ENCODE assay signal across 8 mouse cellular contexts in genomic region chr19:4618183-4618582, GRCm38 (mm10). TPM values are rescaled to one million over a fixed set of nuclear protein-coding genes. Genes with fewer than 3 reads are reported as not detected.
A peak's percentile ranks its signal among the peaks of the same experiment; 100 is the strongest.
DNase-seq lines count a peak whose midpoint lies in the region; ATAC-seq and TF ChIP-seq lines count a peak whose summit lies in the region.

No protein-coding gene starts in this region.

- no peak overlapping the region for H3K4me2 ChIP-seq in forebrain, embryonic 11.5 days (ENCODE audit: low read depth, low read length, severe bottlenecking)
- H3K4me2 ChIP-seq in forebrain, embryonic 16.5 days (ENCODE audit: low read length), result no peak overlapping the region
- H3K4me2 ChIP-seq in liver, postnatal 0 days (ENCODE audit: low read depth, low read length), result no peak overlapping the region
- H3K4me2 ChIP-seq in liver, embryonic 12.5 days, result no peak overlapping the region
- H3K4me2 ChIP-seq in hindbrain, postnatal 0 days (ENCODE audit: low read depth, low read length), result no peak overlapping the region
- H3K4me2 ChIP-seq in neural tube, embryonic 15.5 days, result 0 out of 2 replicates have a peak overlapping the region, but pooled peaks have one; percentile 2
- no peak overlapping the region for H3K4me2 ChIP-seq in intestine, embryonic 16.5 days (ENCODE audit: low read depth, low read length)

- H3K27ac ChIP-seq in forebrain, embryonic 11.5 days (ENCODE audit: low read depth, low read length), result no peak overlapping the region
- H3K27ac ChIP-seq in forebrain, embryonic 16.5 days (ENCODE audit: low read length), result no peak overlapping the region
- no peak overlapping the region for H3K27ac ChIP-seq in liver, postnatal 0 days (ENCODE audit: low read depth)
- no peak overlapping the region for H3K27ac ChIP-seq in liver, embryonic 12.5 days
- no peak overlapping the region for H3K27ac ChIP-seq in hindbrain, postnatal 0 days
- no peak overlapping the region for H3K27ac ChIP-seq in neural tube, embryonic 15.5 days (replicated peaks)
- no peak overlapping the region for H3K27ac ChIP-seq in intestine, embryonic 16.5 days (ENCODE audit: low read length)

- ATAC-seq in forebrain, embryonic 11.5 days (replicated peaks; ENCODE audit: low FRiP score), result no peak
- ATAC-seq in forebrain, embryonic 16.5 days, result no peak
- no peak for ATAC-seq in liver, postnatal 0 days
- no peak for ATAC-seq in liver, embryonic 12.5 days
- no peak for ATAC-seq in hindbrain, postnatal 0 days
- no peak for ATAC-seq in neural tube, embryonic 15.5 days (ENCODE audit: low FRiP score)
- ATAC-seq in intestine, embryonic 16.5 days, result no peak

- H3K36me3 ChIP-seq in forebrain, embryonic 11.5 days (ENCODE audit: control insufficient read depth, insufficient read depth, low read length), result peaks cover 4% of the 10 kb centered on the region; the same call in 1 of the 2 replicates
- peaks cover 5% of the 10 kb centered on the region; the same call in 1 of the 2 replicates for H3K36me3 ChIP-seq in forebrain, embryonic 16.5 days (ENCODE audit: control insufficient read depth, insufficient read depth)
- peaks cover 50% of the 10 kb centered on the region for H3K36me3 ChIP-seq in liver, postnatal 0 days (replicated peaks; ENCODE audit: insufficient read depth, low read length)
- peaks cover 48% of the 10 kb centered on the region for H3K36me3 ChIP-seq in liver, embryonic 12.5 days
- peaks cover 17% of the 10 kb centered on the region for H3K36me3 ChIP-seq in hindbrain, postnatal 0 days (ENCODE audit: insufficient read depth, low read length)
- H3K36me3 ChIP-seq in neural tube, embryonic 15.5 days, result peaks cover 32% of the 10 kb centered on the region
- H3K36me3 ChIP-seq in intestine, embryonic 16.5 days (ENCODE audit: control insufficient read depth, insufficient read depth, low read length), result peaks cover 8% of the 10 kb centered on the region

- WGBS in forebrain, embryonic 11.5 days, result 36% methylated on average over 18 of the region's 18 CpGs
- 24% methylated on average over 18 of the region's 18 CpGs for WGBS in forebrain, embryonic 16.5 days
- 37% methylated on average over 18 of the region's 18 CpGs for WGBS in liver, postnatal 0 days (ENCODE audit: insufficient replicate concordance)
- 37% methylated on average over 18 of the region's 18 CpGs for WGBS in liver, embryonic 12.5 days (ENCODE audit: insufficient replicate concordance)
- 34% methylated on average over 18 of the region's 18 CpGs for WGBS in hindbrain, postnatal 0 days
- 40% methylated on average over 18 of the region's 18 CpGs for WGBS in neural tube, embryonic 15.5 days
- 37% methylated on average over 18 of the region's 18 CpGs for WGBS in intestine, embryonic 16.5 days

- no peaks in the 10 kb centered on the region for H3K27me3 ChIP-seq in forebrain, embryonic 11.5 days (ENCODE audit: control insufficient read depth, insufficient read depth, low read length)
- H3K27me3 ChIP-seq in forebrain, embryonic 16.5 days (replicated peaks; ENCODE audit: control insufficient read depth, insufficient read depth, low read length), result no peaks in the 10 kb centered on the region
- no peaks in the 10 kb centered on the region for H3K27me3 ChIP-seq in liver, postnatal 0 days (ENCODE audit: insufficient read depth, low read length)
- peaks cover 49% of the 10 kb centered on the region for H3K27me3 ChIP-seq in liver, embryonic 12.5 days (replicated peaks)
- no peaks in the 10 kb centered on the region for H3K27me3 ChIP-seq in hindbrain, postnatal 0 days (ENCODE audit: insufficient read depth, low read length)
- H3K27me3 ChIP-seq in neural tube, embryonic 15.5 days (replicated peaks), result no peaks in the 10 kb centered on the region
- no peaks in the 10 kb centered on the region for H3K27me3 ChIP-seq in intestine, embryonic 16.5 days (replicated peaks; ENCODE audit: control insufficient read depth, insufficient read depth, low read length)

- peak; percentile 77 for DNase-seq in forebrain, embryonic 11.5 days (ENCODE audit: low spot score)
- no peak for DNase-seq in liver, postnatal 0 days
- peak; percentile 74 for DNase-seq in hindbrain, postnatal 0 days (ENCODE audit: low spot score)
- DNase-seq in Muller cell, postnatal 12 days (ENCODE audit: inconsistent ontology term), result no peak

- peaks cover 13% of the 10 kb centered on the region for H3K4me1 ChIP-seq in forebrain, embryonic 11.5 days (replicated peaks; ENCODE audit: control insufficient read depth, insufficient read depth, low read length)
- H3K4me1 ChIP-seq in forebrain, embryonic 16.5 days (replicated peaks; ENCODE audit: control insufficient read depth, insufficient read depth, low read length), result peaks cover 22% of the 10 kb centered on the region
- H3K4me1 ChIP-seq in liver, postnatal 0 days (ENCODE audit: insufficient read depth), result peaks cover 19% of the 10 kb centered on the region
- peaks cover 29% of the 10 kb centered on the region for H3K4me1 ChIP-seq in liver, embryonic 12.5 days
- peaks cover 20% of the 10 kb centered on the region for H3K4me1 ChIP-seq in hindbrain, postnatal 0 days (ENCODE audit: insufficient read depth, low read length)
- peaks cover 26% of the 10 kb centered on the region for H3K4me1 ChIP-seq in neural tube, embryonic 15.5 days
- H3K4me1 ChIP-seq in intestine, embryonic 16.5 days (ENCODE audit: control insufficient read depth, insufficient read depth, low read length), result peaks cover 17% of the 10 kb centered on the region

- H3K9ac ChIP-seq in forebrain, embryonic 11.5 days (ENCODE audit: low read length), result no peak overlapping the region
- H3K9ac ChIP-seq in forebrain, embryonic 16.5 days (replicated peaks; ENCODE audit: low read depth, low read length), result no peak overlapping the region
- H3K9ac ChIP-seq in liver, postnatal 0 days (replicated peaks), result no peak overlapping the region
- no peak overlapping the region for H3K9ac ChIP-seq in liver, embryonic 12.5 days
- no peak overlapping the region for H3K9ac ChIP-seq in hindbrain, postnatal 0 days (replicated peaks; ENCODE audit: low read length)
- H3K9ac ChIP-seq in neural tube, embryonic 15.5 days (replicated peaks), result no peak overlapping the region
- H3K9ac ChIP-seq in intestine, embryonic 16.5 days (ENCODE audit: low read depth, low read length), result no peak overlapping the region

- peak; percentile 29 for TF ChIP-seq CTCF in liver, postnatal 0 days (IDR thresholded peaks at IDR 0.05; ENCODE audit: low read depth)
- peak; percentile 66 for TF ChIP-seq CTCF in hindbrain, postnatal 0 days (IDR thresholded peaks at IDR 0.05; ENCODE audit: low read depth)

- no peak for TF ChIP-seq EP300 in liver, postnatal 0 days (IDR thresholded peaks at IDR 0.05; ENCODE audit: low read depth)

- no peak overlapping the region for H3K4me3 ChIP-seq in forebrain, embryonic 11.5 days (ENCODE audit: low read depth, low read length)
- no peak overlapping the region for H3K4me3 ChIP-seq in forebrain, embryonic 16.5 days (replicated peaks; ENCODE audit: low read length)
- H3K4me3 ChIP-seq in liver, postnatal 0 days (ENCODE audit: low read depth, low read length), result no peak overlapping the region
- H3K4me3 ChIP-seq in liver, embryonic 12.5 days, result no peak overlapping the region
- H3K4me3 ChIP-seq in hindbrain, postnatal 0 days (ENCODE audit: low read length), result no peak overlapping the region
- H3K4me3 ChIP-seq in neural tube, embryonic 15.5 days (replicated peaks), result no peak overlapping the region
- H3K4me3 ChIP-seq in intestine, embryonic 16.5 days (ENCODE audit: low read length), result no peak overlapping the region

- no peaks in the 10 kb centered on the region for H3K9me3 ChIP-seq in forebrain, embryonic 11.5 days (ENCODE audit: control insufficient read depth, low read length)
- H3K9me3 ChIP-seq in forebrain, embryonic 16.5 days (ENCODE audit: control insufficient read depth, low read length), result no peaks in the 10 kb centered on the region
- no peaks in the 10 kb centered on the region for H3K9me3 ChIP-seq in liver, postnatal 0 days (ENCODE audit: low read length)
- H3K9me3 ChIP-seq in liver, embryonic 12.5 days (replicated peaks), result no peaks in the 10 kb centered on the region
- no peaks in the 10 kb centered on the region for H3K9me3 ChIP-seq in hindbrain, postnatal 0 days (ENCODE audit: low read length)
- no peaks in the 10 kb centered on the region for H3K9me3 ChIP-seq in neural tube, embryonic 15.5 days (replicated peaks)
- no peaks in the 10 kb centered on the region for H3K9me3 ChIP-seq in intestine, embryonic 16.5 days (ENCODE audit: control insufficient read depth, low read length)

RNA-seq across cellular contexts. Expression of gene Lrfn4, which starts 2.7 kb away (rescaled TPM):
- 8.5 and 12.0 TPM in 2 replicates for polyA plus RNA-seq in forebrain, embryonic 11.5 days (2014; fragmentation: Nextera tagmentation; extraction: Ambion mirVana)
- 8.9 and 9.2 TPM in 2 replicates for polyA plus RNA-seq in forebrain, embryonic 16.5 days (2015; fragmentation: Nextera tagmentation; extraction: Ambion mirVana)
- 0.15 and 0.21 TPM in 2 replicates for polyA plus RNA-seq in liver, postnatal 0 days (2015; fragmentation: Nextera tagmentation; extraction: Ambion mirVana)
- 2.6 and 2.7 TPM in 2 replicates for polyA plus RNA-seq in liver, embryonic 12.5 days (2016; fragmentation: Nextera tagmentation; extraction: Ambion mirVana)
- 172 and 178 TPM in 2 replicates for total RNA-seq in hindbrain, postnatal 0 days (2014; rRNA removed)
- polyA plus RNA-seq in hindbrain, postnatal 0 days (2015; fragmentation: Nextera tagmentation; extraction: Ambion mirVana), result 14.1 and 15.6 TPM in 2 replicates
- polyA plus RNA-seq in neural tube, embryonic 15.5 days (2015; fragmentation: Nextera tagmentation; extraction: Ambion mirVana), result 10.5 and 12.5 TPM in 2 replicates
- 2.7 and 4.0 TPM in 2 replicates for polyA plus RNA-seq in intestine, embryonic 16.5 days (2015; fragmentation: Nextera tagmentation; extraction: Ambion mirVana)

RNA-seq across cellular contexts. Expression of gene Rce1, which starts 7.3 kb away (rescaled TPM):
- 60.1 and 67.2 TPM in 2 replicates for polyA plus RNA-seq in forebrain, embryonic 11.5 days (2014; fragmentation: Nextera tagmentation; extraction: Ambion mirVana)
- 53.8 and 59.0 TPM in 2 replicates for polyA plus RNA-seq in forebrain, embryonic 16.5 days (2015; fragmentation: Nextera tagmentation; extraction: Ambion mirVana)
- polyA plus RNA-seq in liver, postnatal 0 days (2015; fragmentation: Nextera tagmentation; extraction: Ambion mirVana), result 16.6 and 17.3 TPM in 2 replicates
- polyA plus RNA-seq in liver, embryonic 12.5 days (2016; fragmentation: Nextera tagmentation; extraction: Ambion mirVana), result 35.9 and 39.3 TPM in 2 replicates
- 59.6 and 77.1 TPM in 2 replicates for total RNA-seq in hindbrain, postnatal 0 days (2014; rRNA removed)
- polyA plus RNA-seq in hindbrain, postnatal 0 days (2015; fragmentation: Nextera tagmentation; extraction: Ambion mirVana), result 47.6 and 48.9 TPM in 2 replicates
- 49.1 and 49.8 TPM in 2 replicates for polyA plus RNA-seq in neural tube, embryonic 15.5 days (2015; fragmentation: Nextera tagmentation; extraction: Ambion mirVana)
- polyA plus RNA-seq in intestine, embryonic 16.5 days (2015; fragmentation: Nextera tagmentation; extraction: Ambion mirVana), result 66.0 and 69.2 TPM in 2 replicates

Comparison
In these comparisons a context has a peak if more than half of its experiments do, and no peak if none do; other contexts are left out.
1. DNase-seq: peak in forebrain, embryonic 11.5 days (single experiment) and hindbrain, postnatal 0 days (single experiment); none in liver, postnatal 0 days (single experiment) and Muller cell, postnatal 12 days (single experiment).